Mouse (Mus musculus): ENCODE data around the gene Hfm1.
A peak's percentile ranks its signal among the peaks of the same experiment; 100 is the strongest.

The Hfm1 gene

DNA sequence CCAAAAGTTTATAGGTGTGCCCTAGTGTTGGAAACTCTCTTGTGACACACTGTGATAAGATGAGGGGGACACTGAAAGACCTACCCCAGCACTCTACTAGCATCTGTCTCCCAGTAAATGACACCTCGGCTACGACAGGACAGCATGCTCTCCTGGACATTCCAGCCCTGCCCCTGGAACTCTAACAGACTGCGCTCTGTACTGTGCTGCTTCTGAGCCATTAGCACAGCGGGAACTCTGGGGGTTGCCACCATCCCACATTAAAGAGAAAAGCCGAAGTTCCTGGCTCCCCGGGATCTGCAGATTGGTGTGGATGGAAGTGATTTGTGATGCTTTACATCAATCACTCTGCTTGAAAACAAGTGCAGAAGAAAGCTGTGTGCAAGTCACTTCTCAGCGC is 93.1 kb downstream of the Hfm1 start:
- DNase-seq = no peak

DNA sequence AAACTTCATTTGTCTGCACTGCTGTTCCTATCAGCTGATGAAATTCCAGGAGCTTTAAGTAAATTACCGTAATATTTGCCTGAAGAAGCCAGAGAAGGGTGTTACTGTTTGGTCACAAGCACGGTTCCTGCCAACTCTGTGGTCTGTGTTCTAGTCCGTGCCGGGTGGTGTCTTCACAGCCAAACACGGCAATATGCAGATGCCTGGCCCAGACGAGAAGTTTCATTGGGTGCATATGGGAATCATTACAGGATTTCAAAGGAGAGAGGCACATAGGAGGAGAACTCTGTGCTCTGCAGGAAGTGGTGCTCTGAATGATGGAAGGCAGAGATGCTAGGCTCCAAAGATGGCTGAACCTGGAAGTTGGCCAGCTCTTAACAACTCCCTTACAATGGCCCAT is 94.7 kb downstream of the Hfm1 start:
- no peak for DNase-seq

DNA sequence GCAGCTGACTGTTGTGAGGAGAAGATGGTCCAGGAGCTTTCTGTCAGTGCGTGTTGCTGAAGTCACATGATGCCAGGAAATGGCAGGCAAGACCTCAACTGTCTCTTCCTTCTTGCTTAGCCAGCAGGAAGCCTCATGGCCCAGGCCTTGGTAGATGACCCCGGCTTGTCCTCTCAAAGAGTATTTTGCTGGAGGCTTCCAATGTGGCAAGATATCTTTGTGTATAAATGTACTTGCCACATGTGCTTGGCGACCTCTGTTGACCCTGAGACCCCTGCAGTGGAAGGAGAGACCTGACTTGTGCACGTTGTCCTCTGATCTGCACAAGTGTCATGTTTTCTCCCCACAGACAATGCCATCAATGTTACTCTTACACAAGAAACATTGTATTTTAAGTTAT is 95.3 kb downstream of the Hfm1 start:
- DNase-seq = no peak

DNA sequence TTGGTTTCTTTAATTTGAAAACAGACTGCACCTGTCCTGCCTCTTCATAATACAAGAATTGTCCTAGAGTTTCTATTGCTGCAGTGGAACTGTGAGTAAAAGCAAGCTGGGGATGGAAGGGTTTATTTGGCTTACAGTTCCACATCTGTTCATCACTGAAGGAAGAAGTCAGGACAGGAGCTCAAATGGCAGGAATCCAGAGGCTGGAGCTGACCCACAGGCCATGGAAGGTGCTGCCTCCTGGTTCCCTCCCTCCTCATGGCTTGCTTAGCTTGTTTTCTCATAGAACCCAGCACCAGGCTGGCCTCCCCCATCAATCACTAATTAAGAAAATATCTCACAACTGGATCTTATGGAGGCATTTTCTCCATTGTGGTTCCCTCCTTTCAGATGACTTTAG is 99.4 kb downstream of the Hfm1 start:
- no peak for DNase-seq

DNA sequence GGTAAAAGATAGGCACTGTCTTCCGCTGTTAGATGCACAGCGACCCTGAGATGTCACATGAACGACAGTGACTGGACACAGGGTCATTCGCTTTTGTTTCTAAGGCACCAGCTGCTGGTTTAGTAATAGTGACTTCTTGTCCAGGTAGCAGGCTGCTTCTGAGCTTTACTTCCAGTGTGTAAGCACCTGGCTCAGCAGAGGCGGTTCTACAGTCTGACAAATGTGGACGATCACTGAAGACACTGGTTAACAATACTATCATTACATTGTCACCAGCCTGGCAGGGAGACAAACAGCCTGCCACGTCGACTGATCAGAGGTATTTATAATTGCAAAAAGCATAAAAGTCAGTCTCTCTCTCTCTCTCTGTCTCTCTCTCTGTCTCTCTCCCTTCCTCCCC is 100.1 kb downstream of the Hfm1 start:
- DNase-seq = no peak

DNA sequence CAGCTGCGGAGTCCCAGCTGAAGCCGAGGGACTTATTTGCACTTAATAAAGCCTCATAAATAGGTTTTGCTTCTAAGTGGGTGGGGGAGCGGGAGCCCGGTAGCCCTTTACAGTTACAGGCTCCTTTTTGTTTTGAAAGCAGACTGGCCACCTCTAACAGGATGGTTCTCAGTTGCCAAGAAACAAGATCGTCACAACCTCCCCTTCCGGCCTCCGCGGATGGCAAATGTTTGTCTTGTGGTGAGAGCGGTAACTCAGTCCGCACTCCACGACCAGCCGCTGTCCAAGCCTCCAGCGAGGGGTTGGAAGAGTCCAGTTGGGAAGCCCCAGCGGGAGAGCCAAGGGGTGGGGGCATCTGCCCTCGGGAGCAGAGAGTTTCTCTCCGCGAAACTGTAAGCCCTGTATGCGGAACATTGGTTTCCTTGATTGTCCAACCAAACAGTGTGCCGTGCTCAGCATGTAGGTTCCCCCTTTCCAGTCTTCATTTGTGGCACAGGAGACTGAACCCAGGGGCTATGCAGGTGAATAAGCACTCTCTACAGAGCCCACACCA is 100.7 kb downstream of the Hfm1 start:
- peak; percentile 7 to 9 for DNase-seq

DNA sequence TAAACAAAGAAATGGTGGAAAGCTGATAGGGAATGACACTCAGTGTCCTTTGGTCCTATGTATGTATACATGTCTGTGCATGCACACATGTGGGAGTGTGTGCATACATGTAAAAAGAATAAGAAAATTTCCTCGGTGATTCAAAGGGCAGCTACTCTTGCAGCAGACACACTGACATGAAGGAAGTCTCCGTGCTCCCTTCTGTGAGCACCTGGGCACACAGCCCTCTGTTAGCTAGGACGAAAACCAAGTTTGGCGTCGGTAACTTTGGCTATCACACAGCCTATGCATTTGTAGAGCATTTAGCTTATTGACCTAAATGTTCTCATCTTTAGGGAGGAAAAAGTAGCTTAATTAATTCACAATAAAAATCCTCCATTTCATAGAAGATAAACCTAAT is 101.4 kb downstream of the Hfm1 start:
- no peak for DNase-seq

DNA sequence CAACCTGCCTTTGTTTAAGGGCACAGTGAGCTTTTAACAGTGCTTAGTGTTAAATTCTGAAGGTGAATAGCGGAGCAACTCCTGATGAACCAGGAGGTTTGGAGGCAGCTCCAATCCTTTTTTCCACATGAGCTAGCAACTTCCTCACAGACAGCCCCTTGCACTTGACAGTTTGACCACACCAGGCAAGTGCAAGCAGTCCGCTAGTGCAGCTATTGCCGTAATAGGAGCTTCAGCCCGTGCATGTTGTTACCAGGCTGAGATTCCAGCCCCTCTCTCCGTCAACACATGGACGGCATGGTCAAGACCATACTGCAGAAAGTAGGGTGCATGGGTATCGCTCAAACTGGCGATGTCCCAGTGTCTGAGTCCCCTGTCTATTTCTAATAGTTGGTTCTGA is 106.5 kb downstream of the Hfm1 start:
- no peak for DNase-seq

DNA sequence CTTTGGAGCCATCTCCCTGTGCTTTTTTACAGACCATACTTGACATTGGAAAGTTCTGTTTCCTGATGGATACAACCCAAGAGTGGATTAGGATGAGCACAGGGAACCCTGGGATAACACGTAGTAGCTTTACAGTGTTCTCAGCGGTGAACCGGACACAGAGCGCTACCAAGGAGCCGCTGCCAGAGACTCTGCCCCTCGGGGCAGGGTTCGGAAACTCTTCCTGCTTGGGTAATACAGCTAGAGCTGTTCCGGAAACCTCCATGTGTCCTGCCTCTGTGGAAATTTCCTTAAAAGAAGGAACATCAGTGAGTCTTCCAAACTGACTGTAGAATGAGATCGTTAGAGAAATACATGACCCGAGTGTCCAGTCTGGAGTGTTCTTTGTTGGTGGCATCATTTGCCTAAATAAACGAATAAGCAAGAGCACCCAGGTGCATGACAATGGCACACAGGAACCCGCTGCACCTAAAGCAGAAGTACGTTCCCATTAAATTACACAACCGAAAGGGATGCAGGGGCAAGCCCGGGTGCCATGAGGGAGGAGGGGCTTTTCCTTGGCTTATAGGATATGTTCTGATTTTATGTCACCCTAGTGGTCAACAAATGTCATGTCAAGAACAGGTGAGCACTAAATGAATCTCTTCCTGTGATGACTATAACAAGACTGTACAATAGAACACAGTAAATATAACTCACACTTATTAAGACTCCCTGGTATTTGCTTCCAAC is 110.0 kb downstream of the Hfm1 start:
- no peak for DNase-seq

DNA sequence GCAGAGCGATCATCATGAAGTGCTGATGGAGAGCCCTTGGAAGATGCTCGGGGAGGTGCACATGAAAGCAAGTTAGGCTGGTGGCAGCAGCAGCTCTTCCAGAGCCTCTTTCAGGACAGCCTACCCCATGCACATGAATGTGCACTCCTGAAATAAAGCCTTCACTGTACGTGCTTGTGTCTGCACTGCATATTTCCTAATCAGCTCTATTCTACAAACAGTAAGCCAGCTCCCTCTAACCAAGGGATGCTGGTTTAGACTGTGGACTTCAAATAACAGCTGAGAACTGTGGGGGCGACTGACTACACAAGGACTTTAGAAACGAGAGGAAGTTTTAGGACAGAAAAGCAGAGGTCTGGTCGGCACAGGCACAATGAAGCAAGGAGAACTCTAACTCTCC is 111.5 kb downstream of the Hfm1 start:
- DNase-seq = no peak

DNA sequence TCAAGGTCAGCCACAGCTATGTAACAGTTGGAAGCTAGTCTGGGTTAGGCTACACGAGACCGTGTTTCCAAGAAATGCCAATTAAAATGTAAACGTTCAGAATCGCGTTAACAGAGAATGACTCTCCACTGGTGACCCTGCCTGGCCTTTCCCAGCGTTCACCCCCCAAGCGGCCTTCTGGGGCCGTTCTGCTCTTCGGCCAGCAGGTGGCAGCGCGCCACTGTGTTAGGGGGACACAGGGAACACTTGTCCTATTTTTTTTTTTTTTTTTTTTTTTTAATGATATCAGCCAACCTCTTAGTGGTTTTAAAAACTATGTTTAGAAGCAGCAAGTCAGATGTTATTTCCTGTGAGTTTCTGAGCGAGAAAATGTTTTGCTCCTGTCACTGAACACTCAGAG is 123.0 kb downstream of the Hfm1 start:
- DNase-seq = peak; percentile 18 to 55

DNA sequence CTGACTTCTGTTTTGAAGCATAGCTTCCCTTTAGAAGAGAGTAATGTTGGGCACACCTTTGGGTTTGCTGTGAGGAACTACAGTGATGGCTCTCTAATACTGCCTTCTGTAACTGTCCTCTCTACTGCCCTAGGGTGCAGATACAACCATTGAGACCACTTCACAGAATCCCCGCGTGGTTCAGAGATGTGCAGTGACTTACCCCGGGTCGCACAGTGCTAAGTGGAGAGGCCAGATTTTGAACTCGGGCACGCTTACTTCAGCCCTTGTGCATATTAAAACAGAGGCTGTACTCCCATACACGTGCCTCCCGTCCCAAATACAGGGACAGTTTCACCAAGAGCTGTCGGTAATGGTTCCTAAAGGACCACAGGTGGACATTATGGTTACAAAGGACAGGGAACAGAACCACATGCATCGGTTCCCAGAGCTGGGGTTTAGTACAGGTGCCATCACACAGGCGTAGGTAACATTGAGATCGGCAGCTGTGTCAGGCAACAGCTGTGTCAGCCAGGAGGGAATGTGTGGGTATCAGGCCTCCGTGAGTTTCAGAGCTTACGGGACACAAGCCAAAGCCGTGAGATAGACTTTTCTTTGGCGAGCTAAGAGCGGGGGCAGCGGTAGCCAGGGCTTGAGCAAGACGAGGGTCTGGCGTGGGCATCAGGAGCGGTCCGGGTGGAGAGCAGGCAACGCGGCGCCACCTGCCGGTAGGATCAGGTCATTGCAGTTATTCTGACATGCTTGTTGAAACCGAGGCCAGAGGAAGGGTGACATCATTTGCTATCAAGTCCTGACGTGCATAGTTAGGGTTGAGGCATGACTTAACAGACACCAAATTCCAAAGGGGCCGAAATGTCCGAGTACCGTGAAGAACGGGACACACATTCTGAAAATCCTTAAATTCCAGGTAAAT is 124.0 kb downstream of the Hfm1 start:
- peak; percentile 89 to 92 for DNase-seq

DNA sequence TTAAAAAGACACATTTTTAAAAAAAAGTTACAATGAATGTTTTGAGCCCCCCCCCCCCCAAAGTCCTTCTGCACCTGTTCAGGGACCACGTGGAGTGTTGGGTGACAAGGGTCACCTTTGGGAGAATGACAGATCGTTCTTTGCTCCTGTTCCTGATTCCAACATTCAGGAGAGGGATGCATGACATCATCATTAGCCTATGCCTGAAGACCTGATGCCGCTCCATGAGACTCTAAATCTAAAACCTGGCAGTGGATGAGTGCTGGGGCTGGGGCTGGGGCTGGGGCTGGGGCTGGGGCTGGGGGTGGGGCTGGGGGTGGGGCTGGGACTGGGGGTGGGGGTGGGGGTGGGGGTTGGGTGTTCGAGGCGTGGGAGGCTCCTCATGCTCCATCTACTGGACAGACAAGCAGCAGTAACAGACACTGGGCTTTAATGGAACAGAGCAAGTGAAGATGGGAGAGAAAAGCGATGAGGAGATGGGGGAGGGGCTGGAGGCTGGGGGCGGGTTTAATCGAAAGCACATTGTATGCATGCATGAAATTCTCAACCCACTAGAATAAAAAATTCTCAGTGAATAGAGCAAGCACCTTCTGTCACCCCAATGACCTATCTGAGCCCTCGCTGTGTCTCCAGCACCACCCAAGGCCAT is 124.8 kb downstream of the Hfm1 start:
- DNase-seq = no peak

DNA sequence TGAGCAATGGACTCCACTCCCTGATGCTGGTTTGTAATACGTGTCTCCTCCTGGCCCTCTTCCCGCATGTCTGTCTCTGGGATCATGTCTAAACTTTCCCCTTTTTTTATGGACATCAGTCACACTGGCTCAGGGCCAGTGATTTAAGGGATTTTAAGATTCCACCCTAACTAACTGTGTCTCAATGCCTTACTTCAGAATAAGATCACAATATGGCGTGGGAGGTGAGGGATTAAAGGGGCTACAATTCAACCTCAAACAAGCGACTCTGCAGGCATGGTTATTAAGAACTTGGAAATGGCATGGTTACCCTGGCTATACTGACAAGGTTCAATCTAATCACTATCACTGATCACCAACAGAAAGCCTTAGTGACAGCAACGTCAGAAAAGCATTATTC is 128.2 kb downstream of the Hfm1 start:
- no peak for DNase-seq

DNA sequence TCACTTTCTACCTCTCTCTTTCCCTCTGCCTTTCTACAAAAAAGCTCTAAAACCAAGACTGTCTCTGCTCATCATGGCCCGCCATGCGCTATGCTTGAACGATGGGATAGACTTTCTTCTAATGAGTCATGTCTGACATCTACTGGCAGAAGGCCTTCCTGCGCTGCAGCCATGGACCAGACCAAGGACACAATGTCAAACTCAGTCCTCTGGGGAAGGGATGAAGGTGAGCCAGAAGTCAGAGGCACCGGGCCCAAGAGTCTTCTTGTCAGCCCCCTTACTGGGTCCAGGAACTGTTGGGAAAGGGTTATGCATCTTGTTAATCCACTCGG is 134.9 kb downstream of the Hfm1 start:
- peak in 1 of 2 experiments; percentile 9 for DNase-seq

DNA sequence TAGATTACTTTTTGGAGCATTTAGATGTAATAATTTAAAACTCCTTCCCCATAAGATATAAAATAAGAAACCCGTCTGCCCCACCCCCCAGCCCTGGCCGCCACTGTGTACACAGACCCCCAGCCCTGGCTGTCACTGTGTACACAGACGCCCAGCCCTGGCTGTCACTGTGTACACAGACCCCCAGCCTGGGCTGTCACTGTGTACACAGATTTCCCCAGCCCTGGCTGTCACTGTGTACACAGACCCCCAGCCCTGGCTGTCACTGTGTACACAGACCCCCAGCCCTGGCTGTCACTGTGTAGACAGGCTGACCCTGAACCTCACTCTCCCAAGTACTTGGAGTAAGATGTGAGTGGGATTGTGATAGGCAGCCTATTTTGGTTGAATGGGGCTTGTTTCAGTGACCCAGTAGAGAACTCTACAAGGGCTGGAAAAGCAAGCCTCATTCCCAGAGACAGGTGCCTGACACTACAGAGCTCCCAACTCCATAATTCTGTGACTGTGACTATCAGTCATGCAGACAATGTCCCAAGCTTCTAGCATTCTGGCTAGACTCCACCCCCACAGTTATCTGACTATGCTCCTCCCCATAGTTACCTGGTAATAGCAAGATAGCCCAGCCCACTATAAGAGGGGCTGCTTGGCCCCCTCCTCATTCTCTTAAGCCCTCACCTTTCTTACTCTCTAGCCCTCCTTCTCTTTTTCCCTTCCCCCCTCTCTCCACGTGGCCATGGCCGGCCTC is 135.5 kb downstream of the Hfm1 start:
- no peak for DNase-seq
